Mouse (Mus musculus): ENCODE results near the gene D930020B18Rik.

DNA sequence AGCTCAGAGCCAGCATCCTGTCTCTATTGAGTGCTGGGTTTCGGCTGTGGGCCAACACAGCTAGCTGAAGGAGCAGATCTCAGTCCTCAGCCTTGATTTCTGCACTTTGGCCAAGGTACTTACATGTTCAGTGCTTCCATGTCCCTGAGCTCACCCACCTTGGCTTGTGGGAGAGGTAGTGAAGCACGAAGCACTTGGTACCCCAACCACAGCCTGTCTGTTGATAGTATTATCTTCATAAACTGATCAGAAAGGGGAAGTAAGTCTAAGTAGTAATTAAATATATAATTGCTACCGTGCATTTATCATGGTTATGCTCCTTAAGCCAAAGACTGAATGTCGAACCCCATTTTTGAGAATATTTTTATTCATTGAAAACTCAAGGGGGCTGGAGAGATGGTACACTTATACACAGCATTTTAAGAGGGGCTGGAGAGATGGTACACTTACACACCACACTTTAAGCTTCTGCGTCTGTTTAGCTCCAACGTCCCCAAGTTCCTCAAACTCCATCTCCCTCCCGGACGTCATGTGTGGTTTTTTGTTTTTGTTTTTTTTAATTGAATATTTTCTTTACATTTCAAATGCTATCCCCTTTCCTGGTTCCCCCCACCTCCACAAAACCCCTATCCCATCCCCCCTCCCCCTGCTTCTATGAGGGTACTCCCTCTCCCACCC, 89.8 kb downstream of the D930020B18Rik start:
- TF ChIP-seq CTCF (IDR thresholded peaks at IDR 0.05; ENCODE audit: control insufficient read depth, insufficient read depth, insufficient replicate concordance, low read depth, low read length): no peak
- TF ChIP-seq POLR2A (IDR thresholded peaks at IDR 0.05; ENCODE audit: control insufficient read depth, low read depth, low read length): no peak
